Mouse (Mus musculus): ENCODE data around the gene Gucy1b2.

Gucy1b2 gene

GRCm38 (mm10) chr14:62456239-62456747 lies at the start of gene Gucy1b2:
Gucy1b2 (minus strand) TSS chr14:62456289.
- DNase-seq (ENCODE audit: low read depth, low spot score): no peak

- no peak for DNase-seq (ENCODE audit: low read depth, low spot score)
These were observed 41.3 kb upstream of the Gucy1b2 start for GRCm38 (mm10) chr14:62497391-62497790.

GRCm38 (mm10) chr14:62496501-62496900 lies 40.4 kb upstream of the Gucy1b2 start:
- DNase-seq (ENCODE audit: low read depth, low spot score): no peak

GRCm38 (mm10) chr14:62493456-62493855 lies 37.4 kb upstream of the Gucy1b2 start:
- DNase-seq (ENCODE audit: low read depth, low spot score): peak; percentile 26

- peak; percentile 78 for DNase-seq (ENCODE audit: low read depth, low spot score)
These were observed 36.2 kb upstream of the Gucy1b2 start for GRCm38 (mm10) chr14:62492196-62492850.

GRCm38 (mm10) chr14:62488270-62488669 lies 32.2 kb upstream of the Gucy1b2 start:
- DNase-seq (ENCODE audit: low read depth, low spot score): no peak

- no peak for DNase-seq (ENCODE audit: low read depth, low spot score)
These were observed 25.3 kb upstream of the Gucy1b2 start for GRCm38 (mm10) chr14:62481381-62481780.

- no peak for DNase-seq (ENCODE audit: low read depth, low spot score)
These were observed 23.3 kb upstream of the Gucy1b2 start for GRCm38 (mm10) chr14:62479395-62479794.

GRCm38 (mm10) chr14:62474481-62474880 lies 18.4 kb upstream of the Gucy1b2 start:
- DNase-seq (ENCODE audit: low read depth, low spot score): no peak

GRCm38 (mm10) chr14:62472061-62472460 lies 16.0 kb upstream of the Gucy1b2 start:
- no peak for DNase-seq (ENCODE audit: low read depth, low spot score)

GRCm38 (mm10) chr14:62468753-62469125 lies 12.7 kb upstream of the Gucy1b2 start:
- no peak for DNase-seq (ENCODE audit: low read depth, low spot score)

- DNase-seq (ENCODE audit: low read depth, low spot score): no peak
These were observed 12.1 kb upstream of the Gucy1b2 start for GRCm38 (mm10) chr14:62468119-62468752.

- DNase-seq (ENCODE audit: low read depth, low spot score): no peak
These were observed 8.9 kb upstream of the Gucy1b2 start for GRCm38 (mm10) chr14:62464966-62465365.

- no peak for DNase-seq (ENCODE audit: low read depth, low spot score)
These were observed 3.5 kb upstream of the Gucy1b2 start for GRCm38 (mm10) chr14:62459541-62459940.

- DNase-seq (ENCODE audit: low read depth, low spot score): peak; percentile 75
These were observed 1.5 kb upstream of the Gucy1b2 start for GRCm38 (mm10) chr14:62457420-62458181.

GRCm38 (mm10) chr14:62455570-62455879 lies 564 bp downstream of the Gucy1b2 start:
- no peak for DNase-seq (ENCODE audit: low read depth, low spot score)

- DNase-seq (ENCODE audit: low read depth, low spot score): no peak
These were observed 1.1 kb downstream of the Gucy1b2 start for GRCm38 (mm10) chr14:62454760-62455569.

GRCm38 (mm10) chr14:62454136-62454535 lies 2.0 kb downstream of the Gucy1b2 start:
- DNase-seq (ENCODE audit: low read depth, low spot score): no peak

- no peak for DNase-seq (ENCODE audit: low read depth, low spot score)
These were observed 2.8 kb downstream of the Gucy1b2 start for GRCm38 (mm10) chr14:62453276-62453675.

- DNase-seq (ENCODE audit: low read depth, low spot score): no peak
These were observed 5.4 kb downstream of the Gucy1b2 start for GRCm38 (mm10) chr14:62450706-62451105.

GRCm38 (mm10) chr14:62447214-62447548 lies 8.9 kb downstream of the Gucy1b2 start:
- no peak for DNase-seq (ENCODE audit: low read depth, low spot score)

Data from telencephalon, adult 2 months (tissue).